Mouse (Mus musculus) G1E (cell line): ENCODE measurements at regions not wholly inside any gene's neighbourhood (a gene's known extent, or its start where the extent isn't known, plus 50 kb on each side); places are given as distances from the start of the nearest gene placed in this dataset.

ENCODE experiments used
- CTCF ChIP-seq: IDR thresholded peaks from 2 replicates; pipeline ENCODE4 v1.5.1; 2012; ENCODE audit warnings: low read depth, low read length, inconsistent platforms, mixed read lengths
- TAL1 ChIP-seq: conservative IDR thresholded peaks from 2 replicates; pipeline ENCODE4 v1.6.1; 2012; ENCODE audit warnings: low read depth, low read length, inconsistent platforms, mixed read lengths

GRCm38 (mm10) chr1:14485746-14486145 is 1607.4 kb downstream of the 4930444P10Rik start:
- TF ChIP-seq CTCF (no peak), TAL1 (no peak)
